Mouse (Mus musculus) MEL (cell line): ENCODE data around the gene Zdhhc14.

ENCODE experiments used
- CTCF ChIP-seq, 3 experiments: IDR thresholded peaks in 2 of 3; conservative IDR thresholded peaks in 1 of 3; 2 replicates each; pipeline ENCODE4 v1.5.1; 2011 to 2012; ENCODE audit warnings: low read length in 3 of 3, low read depth in 2 of 3, mild to moderate bottlenecking in 2 of 3, improper control_type of control experiment in 1 of 3, inconsistent platforms in 1 of 3, mixed read lengths in 1 of 3, moderate library complexity in 1 of 3; ENCODE audit not compliant: control insufficient read depth in 1 of 3, insufficient read depth in 1 of 3, poor library complexity in 1 of 3, severe bottlenecking in 1 of 3
- MAFK ChIP-seq: IDR thresholded peaks from 2 replicates; pipeline ENCODE4 v1.6.1; 2011; ENCODE audit warnings: low read depth, mild to moderate bottlenecking, low read length, improper control_type of control experiment, borderline replicate concordance
- POLR2A ChIP-seq, 2 experiments: IDR thresholded peaks; 2 replicates each; pipeline ENCODE4 v1.6.1; 2011 to 2012; ENCODE audit warnings: low read length in 2 of 2, mild to moderate bottlenecking in 2 of 2, control low read depth in 1 of 2, improper control_type of control experiment in 1 of 2, low read depth in 1 of 2, moderate library complexity in 1 of 2; ENCODE audit not compliant: control insufficient read depth in 1 of 2, insufficient read depth in 1 of 2, poor library complexity in 1 of 2
- RAD21 ChIP-seq: IDR thresholded peaks from 2 replicates; pipeline ENCODE4 v1.6.1; 2011; ENCODE audit warnings: mild to moderate bottlenecking, low read depth, low read length, improper control_type of control experiment
- ZMIZ1 ChIP-seq: IDR thresholded peaks from 2 replicates; pipeline ENCODE4 v1.6.1; 2012; ENCODE audit warnings: low read depth, mild to moderate bottlenecking, inconsistent platforms, low read length, improper control_type of control experiment, moderate library complexity

GRCm38 (mm10) chr17:5572745-5573420, 80.5 kb downstream of the Zdhhc14 start:
- TF ChIP-seq CTCF (IDR thresholded peaks at IDR 0.05 in 2 of 3, conservative IDR thresholded peaks at IDR 0.05 in 1 of 3; ENCODE audit: control insufficient read depth in 1 of 3, insufficient read depth in 1 of 3, low read depth in 2 of 3, low read length in 3 of 3, poor library complexity in 1 of 3, severe bottlenecking in 1 of 3) (no peak), POLR2A (IDR thresholded peaks at IDR 0.05; ENCODE audit: control insufficient read depth in 1 of 2, insufficient read depth in 1 of 2, low read depth in 1 of 2, low read length in 2 of 2, poor library complexity in 1 of 2) (no peak), ZMIZ1 (no peak), MAFK (no peak), RAD21 (no peak)
